Mouse (Mus musculus): Measurements from ENCODE around the gene Cacna1i.
A peak's percentile ranks its signal among the peaks of the same experiment; 100 is the strongest.

The Cacna1i gene

GRCm38 (mm10) chr15:80277107-80277506, 9.9 kb upstream of the Cacna1i start:
- DNase-seq: peak; percentile 72 to 73

GRCm38 (mm10) chr15:80277625-80278024, 9.4 kb upstream of the Cacna1i start:
- peak in 1 of 2 experiments; percentile 53 for DNase-seq

DNA sequence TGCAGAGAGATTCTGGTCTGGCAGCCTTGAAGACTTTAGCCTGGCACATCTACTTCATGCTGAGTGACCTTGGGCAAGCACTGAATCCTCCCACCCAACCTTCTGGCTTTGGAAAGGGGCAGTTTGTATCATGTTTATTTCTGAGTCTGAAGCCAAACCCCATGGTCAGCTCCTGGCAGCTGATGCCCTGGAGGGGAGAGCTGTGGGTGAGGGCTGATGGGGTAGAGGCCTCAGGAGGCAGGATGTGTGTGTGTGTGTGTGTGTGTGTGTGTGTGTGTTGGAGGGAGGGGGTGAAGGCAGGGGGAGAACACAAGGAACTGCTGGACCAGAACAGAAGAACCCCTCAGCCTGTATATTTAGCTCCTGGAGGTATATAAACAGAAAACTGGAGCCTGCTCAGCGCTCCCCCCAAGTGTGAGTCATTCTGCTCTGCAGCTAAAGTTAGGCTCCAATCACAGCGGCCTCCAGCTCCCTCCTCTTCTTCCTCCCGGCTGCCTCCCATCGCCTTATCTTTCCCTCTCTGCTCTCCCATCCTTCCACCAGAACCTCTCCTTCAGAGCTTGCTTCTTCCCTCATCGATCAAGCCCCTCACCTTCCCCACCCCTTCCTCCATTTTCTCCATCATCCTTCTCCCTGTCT, 8.8 kb upstream of the Cacna1i start:
- peak; percentile 68 to 77 for DNase-seq

DNA sequence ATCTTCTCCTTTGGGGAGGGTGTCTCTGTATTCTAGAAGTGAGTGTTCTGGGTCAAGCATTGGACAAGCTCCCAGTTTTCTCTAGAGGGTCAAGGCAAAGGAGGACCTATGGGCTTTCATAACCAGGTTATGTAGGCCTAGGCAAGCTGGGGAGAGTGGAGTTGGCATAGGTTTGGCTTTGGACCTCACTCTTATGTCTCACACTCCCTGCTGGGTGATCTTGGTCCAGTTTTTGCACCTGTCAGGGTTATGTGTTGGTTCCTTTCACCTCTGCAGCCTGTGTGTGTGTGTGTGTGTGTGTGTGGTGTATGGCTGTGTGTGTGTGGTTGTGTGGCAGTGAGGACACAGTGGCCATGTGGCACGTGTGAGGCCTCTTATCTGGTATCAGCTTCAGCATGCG, 8.0 kb upstream of the Cacna1i start:
- DNase-seq: no peak

GRCm38 (mm10) chr15:80280646-80281045, 6.4 kb upstream of the Cacna1i start:
- peak; percentile 72 to 82 for DNase-seq

- DNase-seq: peak; percentile 69 to 70
Measured at GRCm38 (mm10) chr15:80288036-80288435, 998 bp downstream of the Cacna1i start.

GRCm38 (mm10) chr15:80289436-80289835, 2.4 kb downstream of the Cacna1i start:
- DNase-seq: peak; percentile 83 to 86

- no peak for DNase-seq
Measured at GRCm38 (mm10) chr15:80297146-80297545, 10.1 kb downstream of the Cacna1i start.

- no peak for DNase-seq
Measured at GRCm38 (mm10) chr15:80303779-80304178, 16.7 kb downstream of the Cacna1i start.

DNA sequence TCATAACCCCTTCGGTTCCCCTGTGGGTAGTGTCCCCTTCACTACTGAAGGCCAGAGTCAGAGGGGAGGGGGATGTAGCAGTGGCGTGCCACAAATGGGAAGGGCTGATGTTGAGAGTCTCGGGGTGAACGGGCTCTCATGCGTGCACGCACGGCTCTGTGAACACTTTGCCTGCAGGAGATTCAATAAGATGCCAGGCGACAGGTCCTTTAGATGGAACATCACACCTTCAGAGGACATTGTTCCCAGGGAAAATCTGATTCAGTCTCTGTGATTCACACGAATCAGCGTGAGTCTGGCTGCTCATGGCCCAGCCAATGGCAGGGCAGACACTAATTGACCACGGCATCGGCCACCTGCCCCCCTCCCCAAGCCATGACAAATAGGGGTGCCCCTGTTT, 17.1 kb downstream of the Cacna1i start:
- no peak for DNase-seq

DNA sequence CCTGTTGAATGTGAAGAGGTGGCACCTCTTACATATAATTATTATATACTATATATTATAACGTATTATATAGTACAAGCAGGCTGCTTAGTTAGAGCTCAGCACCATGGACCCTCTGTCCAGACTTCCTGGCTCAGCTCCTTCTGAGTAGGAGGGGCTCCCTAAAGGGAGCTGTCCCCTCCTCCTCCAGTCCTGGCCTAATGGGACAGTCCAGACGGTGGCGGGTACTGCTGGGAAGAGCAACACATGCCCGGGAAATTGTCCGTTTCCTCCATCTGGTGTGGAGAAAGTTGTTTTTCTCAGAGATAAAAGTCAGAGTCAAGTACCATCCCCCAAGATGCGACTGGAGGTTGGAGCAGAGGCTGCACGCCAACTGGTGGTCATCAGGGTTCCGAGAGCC, 19.1 kb downstream of the Cacna1i start:
- peak in 1 of 2 experiments; percentile 47 for DNase-seq

DNA sequence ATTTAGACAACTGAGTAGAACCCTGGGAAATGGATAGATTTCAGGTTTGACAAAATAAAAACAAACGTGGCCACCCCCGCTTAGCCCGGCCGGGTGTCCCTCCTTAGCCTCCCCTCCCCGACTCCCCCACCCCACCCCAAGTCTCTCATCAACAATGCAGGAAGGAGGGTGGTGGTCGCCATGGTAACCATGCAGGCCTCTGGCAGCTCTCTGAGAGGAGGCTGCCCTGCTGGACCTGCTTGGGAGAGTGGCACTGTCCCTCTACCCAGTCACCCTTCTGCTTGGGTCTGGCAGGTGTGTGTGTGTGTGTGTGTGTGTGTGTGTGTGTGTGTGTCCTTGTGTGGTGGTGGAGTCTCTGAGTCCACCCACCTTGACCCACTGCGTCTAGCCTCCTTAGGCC, 27.7 kb downstream of the Cacna1i start:
- DNase-seq: peak; percentile 80 to 86

- peak; percentile 77 to 86 for DNase-seq
Measured at GRCm38 (mm10) chr15:80316966-80317634, 30.1 kb downstream of the Cacna1i start.

DNA sequence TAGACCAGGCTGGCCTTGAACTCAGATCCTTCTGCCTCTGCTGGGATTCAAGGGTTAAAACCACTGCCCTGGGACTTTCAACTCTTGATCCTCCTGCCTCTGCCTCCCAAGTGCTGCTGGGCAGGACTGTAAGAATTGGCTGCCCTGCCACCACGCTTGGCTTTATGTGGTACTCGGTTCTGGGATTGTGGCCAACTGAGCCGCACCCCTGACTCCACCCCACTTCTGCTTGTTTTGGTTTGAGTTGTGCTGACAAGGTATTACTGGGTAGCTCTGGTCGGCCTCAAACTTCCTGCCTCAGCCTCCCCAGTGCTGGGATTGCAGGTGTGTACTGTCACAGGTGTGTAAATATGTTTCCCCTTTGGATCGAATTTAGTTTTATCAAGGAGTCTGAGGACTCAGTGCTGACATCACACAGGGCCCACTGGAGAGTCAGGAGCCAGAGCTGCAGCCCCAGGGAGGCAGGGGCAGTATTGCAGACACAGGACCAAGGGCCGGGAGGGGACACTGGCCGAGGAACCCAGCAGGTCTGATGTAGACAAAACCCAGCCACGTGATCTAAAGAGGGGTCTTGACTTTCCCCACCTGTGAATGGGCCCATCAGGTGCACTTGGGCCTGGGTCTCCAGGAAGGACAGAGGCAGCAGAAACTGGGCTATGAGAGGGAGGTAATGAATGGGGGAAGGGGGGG, 30.9 kb downstream of the Cacna1i start:
- DNase-seq: peak; percentile 49 to 50

DNA sequence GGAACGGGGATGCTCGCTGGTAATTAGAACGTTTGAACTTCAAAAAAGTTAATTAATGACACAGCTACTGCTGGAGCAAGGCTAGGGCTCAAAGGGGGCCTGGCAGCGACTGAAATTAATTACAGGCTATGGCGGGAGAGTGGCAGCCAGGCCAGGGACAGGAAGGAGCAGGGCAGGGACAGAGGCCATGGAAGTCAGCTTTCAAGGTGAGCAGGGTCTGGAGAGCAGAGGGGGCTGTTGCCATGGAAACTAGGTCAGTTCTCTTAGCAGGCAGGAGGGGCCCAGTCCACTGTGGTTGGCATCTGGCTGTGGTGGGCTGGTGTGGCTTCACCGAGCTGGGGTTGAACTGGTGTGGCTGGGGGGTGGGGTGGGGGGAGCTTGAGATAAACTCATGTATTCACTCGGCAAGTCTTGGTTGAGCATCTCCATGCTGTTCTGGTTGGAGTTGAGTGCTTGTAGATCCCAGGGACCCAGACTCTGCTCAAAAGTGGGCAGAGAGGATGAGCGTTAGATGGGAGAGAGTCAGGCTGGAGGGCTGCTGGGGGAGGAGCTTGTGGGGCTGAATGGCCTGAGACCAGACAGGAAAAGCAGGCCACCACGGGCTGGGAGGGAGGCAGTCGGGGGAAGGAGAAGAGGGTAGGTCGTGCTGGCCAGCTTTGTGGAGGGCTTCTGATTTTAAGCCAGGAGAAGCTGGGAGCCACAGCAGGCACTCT, 31.7 kb downstream of the Cacna1i start:
- peak; percentile 36 to 40 for DNase-seq

DNA sequence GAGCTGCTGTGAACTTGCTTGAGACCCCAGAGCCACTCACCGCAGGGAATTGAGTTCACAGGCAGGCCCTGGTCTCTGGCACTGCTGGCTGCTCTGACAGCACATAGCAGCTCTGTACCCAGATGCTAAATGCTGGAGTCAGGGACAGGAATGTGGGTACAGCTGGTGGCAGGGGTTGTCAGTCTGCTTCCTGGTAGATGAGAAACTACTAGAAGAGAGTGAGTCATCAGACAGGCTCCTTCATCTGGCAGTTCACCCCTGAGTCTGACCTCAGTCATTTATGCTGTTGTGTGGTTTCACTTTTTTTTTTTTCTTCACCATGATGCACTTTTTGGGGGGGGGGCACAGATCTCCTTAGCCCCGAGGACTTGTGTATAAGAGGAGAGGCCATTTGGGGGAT, 32.3 kb downstream of the Cacna1i start:
- DNase-seq: no peak

- DNase-seq: peak in 1 of 2 experiments; percentile 4
Measured at GRCm38 (mm10) chr15:80319921-80320320, 32.9 kb downstream of the Cacna1i start.

DNA sequence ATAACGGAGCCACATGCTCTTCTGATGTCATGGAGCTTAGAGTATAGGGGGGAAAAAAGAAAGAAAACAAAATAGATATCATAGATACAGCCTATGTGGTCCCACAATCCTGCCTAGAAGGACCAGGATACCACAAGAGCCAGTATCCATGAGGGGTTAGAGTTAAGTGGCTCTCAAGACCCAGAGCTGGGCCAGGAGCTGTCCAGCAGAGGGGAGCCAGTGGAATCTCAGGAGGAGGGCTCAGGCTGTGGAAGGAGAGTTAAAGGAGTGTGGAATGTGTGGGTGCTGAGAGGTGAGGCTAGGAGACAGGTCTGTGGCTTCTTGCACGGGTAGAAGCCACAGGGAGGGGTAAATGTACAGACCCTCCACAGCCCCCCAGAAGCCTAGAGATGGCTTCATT, 38.2 kb downstream of the Cacna1i start:
- no peak for DNase-seq

GRCm38 (mm10) chr15:80325756-80326155, 38.7 kb downstream of the Cacna1i start:
- DNase-seq: no peak

DNA sequence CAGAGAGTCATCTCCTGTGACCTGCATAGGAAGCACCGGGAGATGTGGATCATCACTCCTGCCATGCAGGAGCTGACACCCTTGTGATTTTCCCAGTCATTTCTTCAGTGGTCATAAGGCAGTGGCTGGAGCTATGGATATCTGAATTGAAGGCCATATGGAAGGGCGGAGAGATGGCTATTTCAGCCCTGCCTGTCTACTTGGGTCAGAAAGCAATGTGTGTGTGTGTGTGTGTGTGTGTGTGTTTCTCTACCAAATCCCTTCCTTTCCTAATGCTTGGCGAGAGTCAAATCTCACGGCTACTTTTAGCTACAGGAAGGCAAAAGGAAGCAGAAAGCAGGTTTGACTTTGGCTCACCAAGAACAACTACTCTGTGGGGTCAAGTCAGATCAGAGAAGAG, 39.9 kb downstream of the Cacna1i start:
- no peak for DNase-seq

DNA sequence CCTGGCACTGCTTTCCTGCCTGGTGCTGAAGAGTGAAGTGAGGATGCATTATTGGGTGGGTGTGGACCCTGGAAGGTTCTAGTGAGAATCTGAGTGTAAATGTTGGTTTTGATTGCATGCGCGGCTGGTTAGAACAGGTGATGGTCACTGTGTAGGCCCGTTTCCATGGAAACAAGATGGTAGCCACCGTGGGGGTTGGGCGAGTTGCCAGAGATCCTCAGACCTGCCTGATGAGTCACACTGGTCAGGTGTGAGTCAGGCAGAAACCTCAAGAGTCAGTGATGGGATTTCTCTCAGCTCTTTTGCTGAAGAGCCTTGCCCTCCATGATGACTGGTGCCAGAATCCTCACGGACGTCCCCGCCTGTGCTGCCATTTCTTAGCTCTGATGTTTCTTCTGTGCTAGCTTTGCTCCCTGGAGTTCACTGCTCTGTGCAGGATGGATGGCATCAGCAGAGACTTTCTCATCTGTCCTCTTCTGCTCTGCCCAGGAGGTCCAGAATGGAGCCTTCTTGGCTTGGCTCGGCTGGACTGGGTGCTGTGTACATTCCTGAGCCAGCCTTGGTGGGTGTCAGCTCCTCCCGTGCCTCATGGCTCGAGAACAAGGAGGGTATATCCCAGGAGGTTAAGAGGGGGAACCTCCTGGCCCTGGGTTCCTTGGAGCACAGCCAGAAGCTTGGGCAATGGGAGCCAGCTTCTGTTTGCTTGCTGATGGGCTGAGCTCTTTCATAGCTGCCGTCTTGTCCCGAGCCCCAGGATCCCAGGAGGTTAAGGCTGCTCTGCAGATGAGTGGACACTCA, 40.9 kb downstream of the Cacna1i start:
- peak; percentile 97 to 98 for DNase-seq

- peak; percentile 72 to 84 for DNase-seq
Measured at GRCm38 (mm10) chr15:80330276-80330675, 43.2 kb downstream of the Cacna1i start.
